Mouse (Mus musculus) left cerebral cortex, adult 2 months (tissue): ENCODE data around the gene Btbd35f29. TPM values are rescaled to one million over a fixed set of nuclear protein-coding genes. Genes with fewer than 3 reads are reported as not detected.
"Not testable (repeated sequence)": the region's sequence is repeated elsewhere in the genome, so short reads cannot be mapped to it uniquely, and the experiment has no call there.

Source experiments
- DNase-seq, 2 experiments: peaks; one replicate each; pipeline ENCODE4 v3.0.0; 2021 to 2022; ENCODE audit warnings: low spot score in 2 of 2, mixed read lengths in 1 of 2; ENCODE audit errors: extremely low spot score in 1 of 2
- H3K27ac ChIP-seq: fragments of 200-600 bp; 2 replicates; pipeline ENCODE4 v1.8.1; 2022
- H3K4me3 ChIP-seq: fragments of 200-600 bp; 2 replicates; pipeline ENCODE4 v1.8.1; 2022
- intact Hi-C: fragments of 180-260 bp; cut with DNase I; formaldehyde crosslinking; loops from one replicate; pipeline ENCODE4 v1.15.1; 2025
- long read RNA-seq, 2 experiments: library from polyadenylated mRNA; stranded (forward); transcript quantifications; one replicate each; pipeline ENCODE4 v2.0.0; 2021; ENCODE audit warnings: borderline mapping rate in 2 of 2
- total RNA-seq, 2 experiments: library from RNA; stranded (reverse); gene quantifications; 2 replicates each; pipeline ENCODE4 v1.2.3; 2021

Gene Btbd35f29
- not detected for total RNA-seq
- long read RNA-seq, experiment 1 = 0 reads
- long read RNA-seq, experiment 2 = 0 reads

- intact Hi-C loops, H3K27ac ChIP-seq, DNase-seq, H3K4me3 ChIP-seq: not testable (repeated sequence)
Measured at GRCm38 (mm10) chrX:31117374-31117773, at the start of gene Btbd35f29. Btbd35f29 (plus strand) TSS chrX:31117674.

GRCm38 (mm10) chrX:31141416-31141815, 23.9 kb downstream of the Btbd35f29 start:
- DNase-seq, intact Hi-C loops, H3K27ac ChIP-seq, H3K4me3 ChIP-seq: not testable (repeated sequence)

GRCm38 (mm10) chrX:31145144-31145543, 27.7 kb downstream of the Btbd35f29 start:
- H3K4me3 ChIP-seq, DNase-seq, intact Hi-C loops, H3K27ac ChIP-seq: not testable (repeated sequence)

GRCm38 (mm10) chrX:31145835-31146234, 28.4 kb downstream of the Btbd35f29 start:
- DNase-seq, H3K4me3 ChIP-seq, H3K27ac ChIP-seq, intact Hi-C loops: not testable (repeated sequence)

- H3K27ac ChIP-seq, H3K4me3 ChIP-seq, DNase-seq, intact Hi-C loops: not testable (repeated sequence)
Measured at GRCm38 (mm10) chrX:31158534-31159085, 41.1 kb downstream of the Btbd35f29 start.

- H3K27ac ChIP-seq, H3K4me3 ChIP-seq, DNase-seq, intact Hi-C loops: not testable (repeated sequence)
Measured at GRCm38 (mm10) chrX:31159450-31160322, 42.2 kb downstream of the Btbd35f29 start.

GRCm38 (mm10) chrX:31160554-31160953, 43.1 kb downstream of the Btbd35f29 start:
- intact Hi-C loops, H3K27ac ChIP-seq, H3K4me3 ChIP-seq: not testable (repeated sequence)
- DNase-seq = peak in 1 of 2 experiments; percentile 47

GRCm38 (mm10) chrX:31162638-31163037, 45.2 kb downstream of the Btbd35f29 start:
- intact Hi-C loops, DNase-seq, H3K27ac ChIP-seq, H3K4me3 ChIP-seq: not testable (repeated sequence)

GRCm38 (mm10) chrX:31165193-31165592, 47.7 kb downstream of the Btbd35f29 start:
- H3K27ac ChIP-seq, H3K4me3 ChIP-seq, DNase-seq, intact Hi-C loops: not testable (repeated sequence)

Other genes starting within 250 kb of the Btbd35f29 start
- gene Spin2f, start 136.2 kb downstream of the Btbd35f29 start, total RNA-seq = not detected
- not detected for gene Btbd35f26, start 218.8 kb downstream of the Btbd35f29 start, total RNA-seq